Mouse (Mus musculus): ENCODE data around the gene Relt. TPM values are rescaled to one million over a fixed set of nuclear protein-coding genes. Genes with fewer than 3 reads are reported as not detected.

Relt gene
- 2.7 and 3.5 TPM in 2 replicates for polyA plus RNA-seq (2015; fragmentation: Nextera tagmentation; extraction: Ambion mirVana)

- Histone ChIP-seq H3K9ac (replicated peaks) (peak within 1 kb of the TSS; percentile 79), H3K27ac (peak within 1 kb of the TSS; percentile 84), H3K4me3 (replicated peaks) (peak within 1 kb of the TSS; percentile 77), H3K36me3 (no peaks in the 10 kb centered on the region), H3K27me3 (no peaks in the 10 kb centered on the region), H3K4me1 (replicated peaks) (peaks cover 13% of the 10 kb centered on the region), H3K4me2 (replicated peaks) (peak within 1 kb of the TSS; percentile 96), H3K9me3 (no peaks in the 10 kb centered on the region)
- peak; percentile 90 for ATAC-seq
- under 1% methylated on average over 84 of the region's 91 CpGs for WGBS
These were observed at the start of gene Relt for GRCm38 (mm10) chr7:100862828-100863638. TSS of gene Relt (minus strand) at chr7:100863446.

DNA sequence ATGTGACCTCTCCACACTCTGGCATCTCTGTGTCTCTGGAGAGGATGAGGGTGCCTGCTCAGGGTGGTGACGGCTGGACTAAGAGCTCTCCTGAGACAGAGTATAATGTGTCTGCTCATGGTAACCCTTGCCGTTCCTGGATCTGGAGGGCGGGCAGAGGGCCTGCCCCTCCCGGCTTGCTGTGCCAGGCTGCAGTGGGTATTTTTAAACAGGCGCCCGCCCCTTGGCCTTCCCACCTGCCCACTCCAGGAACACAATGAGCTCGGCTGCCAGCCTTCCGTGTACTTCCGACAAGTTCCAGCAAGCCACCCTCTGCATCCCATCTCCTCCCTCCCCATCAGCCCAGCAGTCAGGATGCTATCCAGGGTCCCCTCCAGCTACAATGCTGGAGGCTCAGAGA, 48.5 kb upstream of the Relt start:
- peak overlapping the region; percentile 36; the same call in 1 of the 2 replicates for H3K9ac ChIP-seq (replicated peaks)
- H3K4me2 ChIP-seq (replicated peaks) = no peak overlapping the region
- no peaks in the 10 kb centered on the region for H3K9me3 ChIP-seq
- no peak overlapping the region for H3K4me3 ChIP-seq (replicated peaks)
- WGBS = 44% methylated on average over 9 of the region's 9 CpGs
- no peaks in the 10 kb centered on the region for H3K27me3 ChIP-seq
- H3K36me3 ChIP-seq = no peaks in the 10 kb centered on the region
- H3K27ac ChIP-seq = 0 out of 2 replicates have a peak overlapping the region, but pooled peaks have one; percentile 42
- peaks cover 24% of the 10 kb centered on the region for H3K4me1 ChIP-seq (replicated peaks)
- no peak for ATAC-seq

DNA sequence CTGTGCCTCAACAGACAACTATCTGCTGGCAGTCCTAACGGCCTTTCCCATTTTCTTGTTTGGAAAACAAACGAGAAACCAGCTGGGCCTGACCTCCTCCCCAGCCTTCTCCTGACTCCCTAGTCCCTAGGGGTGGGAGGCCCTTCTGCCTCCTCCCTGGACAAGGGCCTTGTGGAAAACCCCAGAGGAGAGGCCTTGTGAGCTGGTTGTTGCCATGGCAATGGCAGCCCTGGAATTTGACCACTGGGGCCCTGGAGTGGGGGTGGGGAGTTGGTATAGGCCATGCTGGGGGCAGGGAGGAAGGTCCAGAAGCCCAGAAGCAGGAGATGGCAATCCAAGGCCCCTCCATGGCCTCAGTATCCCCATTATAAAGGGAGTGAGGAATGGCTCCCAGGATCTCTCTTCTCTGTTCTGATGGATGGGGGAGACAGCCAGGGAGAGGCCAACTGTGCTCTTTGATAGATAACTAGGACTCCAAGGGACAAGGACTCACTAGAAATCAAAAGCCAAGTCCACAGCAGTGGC, 48.1 kb upstream of the Relt start:
- Histone ChIP-seq H3K9me3 (no peaks in the 10 kb centered on the region), H3K9ac (replicated peaks) (peak overlapping the region; percentile 36; the same call in 1 of the 2 replicates), H3K4me2 (replicated peaks) (no peak overlapping the region), H3K27ac (peak overlapping the region; percentile 42; the same call in 1 of the 2 replicates), H3K27me3 (no peaks in the 10 kb centered on the region), H3K36me3 (no peaks in the 10 kb centered on the region), H3K4me1 (replicated peaks) (peaks cover 24% of the 10 kb centered on the region), H3K4me3 (replicated peaks) (no peak overlapping the region)
- 8% methylated on average over 2 of the region's 2 CpGs for WGBS
- ATAC-seq = no peak

DNA sequence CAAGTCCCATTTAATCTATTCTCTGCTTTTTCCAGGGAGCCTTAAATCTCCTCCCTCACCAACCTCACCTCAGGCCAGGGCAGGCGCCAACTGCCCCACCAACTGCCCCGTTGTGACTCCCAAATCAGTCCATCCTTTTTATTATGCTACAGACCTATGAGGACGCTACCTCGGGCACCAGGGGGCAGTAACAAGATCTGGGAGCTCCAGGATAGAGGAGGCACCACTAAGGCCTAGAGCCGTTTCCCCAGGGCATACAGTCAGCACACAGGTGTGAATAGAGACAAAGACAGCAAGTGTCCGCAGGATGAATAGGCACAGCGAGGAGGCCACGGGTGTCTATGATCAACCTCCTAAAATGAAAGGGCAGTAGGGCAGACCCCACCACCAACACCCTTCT, 45.3 kb upstream of the Relt start:
- H3K9ac ChIP-seq (replicated peaks) = no peak overlapping the region
- peaks cover 24% of the 10 kb centered on the region for H3K4me1 ChIP-seq (replicated peaks)
- ATAC-seq = no peak
- 44% methylated on average over 8 of the region's 8 CpGs for WGBS
- H3K27ac ChIP-seq = no peak overlapping the region
- no peak overlapping the region for H3K4me3 ChIP-seq (replicated peaks)
- no peaks in the 10 kb centered on the region for H3K36me3 ChIP-seq
- no peak overlapping the region for H3K4me2 ChIP-seq (replicated peaks)
- H3K9me3 ChIP-seq = no peaks in the 10 kb centered on the region
- no peaks in the 10 kb centered on the region for H3K27me3 ChIP-seq

- Histone ChIP-seq H3K27ac (no peak overlapping the region), H3K27me3 (no peaks in the 10 kb centered on the region), H3K9me3 (no peaks in the 10 kb centered on the region), H3K36me3 (no peaks in the 10 kb centered on the region), H3K4me3 (replicated peaks) (no peak overlapping the region), H3K4me1 (replicated peaks) (peaks cover 24% of the 10 kb centered on the region), H3K9ac (replicated peaks) (no peak overlapping the region), H3K4me2 (replicated peaks) (no peak overlapping the region)
- no peak; the same call in 1 of the 2 replicates for ATAC-seq
- WGBS = 80% methylated on average over 8 of the region's 8 CpGs
These were observed 44.8 kb upstream of the Relt start for GRCm38 (mm10) chr7:100908061-100908460.

DNA sequence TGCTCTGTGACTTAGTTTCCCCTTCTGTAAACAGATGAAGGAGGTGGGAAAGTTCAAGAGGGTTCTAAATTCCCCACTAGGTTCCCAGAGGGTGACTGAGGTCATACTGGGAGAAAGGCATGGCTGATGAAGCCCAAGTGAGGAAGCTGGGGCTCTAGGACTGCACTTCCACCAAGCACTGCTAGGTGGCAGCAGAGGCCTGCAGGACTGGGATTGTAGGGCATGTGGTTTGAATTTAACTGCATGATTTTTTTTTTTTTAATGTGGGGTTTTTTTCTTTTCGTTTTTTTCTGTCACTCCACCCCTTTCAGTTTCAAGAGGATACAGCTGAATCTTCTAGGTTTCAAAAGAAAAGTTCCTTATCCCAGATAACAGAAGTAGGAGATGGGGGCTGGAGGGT, 44.0 kb upstream of the Relt start:
- no peak overlapping the region for H3K9ac ChIP-seq (replicated peaks)
- ATAC-seq = no peak
- H3K4me2 ChIP-seq (replicated peaks) = no peak overlapping the region
- H3K36me3 ChIP-seq = no peaks in the 10 kb centered on the region
- no peaks in the 10 kb centered on the region for H3K9me3 ChIP-seq
- no peak overlapping the region for H3K27ac ChIP-seq
- whole genome bisulfite sequencing = 0% methylated on average over 1 of the region's 1 CpGs
- peaks cover 24% of the 10 kb centered on the region for H3K4me1 ChIP-seq (replicated peaks)
- no peaks in the 10 kb centered on the region for H3K27me3 ChIP-seq
- H3K4me3 ChIP-seq (replicated peaks) = no peak overlapping the region

DNA sequence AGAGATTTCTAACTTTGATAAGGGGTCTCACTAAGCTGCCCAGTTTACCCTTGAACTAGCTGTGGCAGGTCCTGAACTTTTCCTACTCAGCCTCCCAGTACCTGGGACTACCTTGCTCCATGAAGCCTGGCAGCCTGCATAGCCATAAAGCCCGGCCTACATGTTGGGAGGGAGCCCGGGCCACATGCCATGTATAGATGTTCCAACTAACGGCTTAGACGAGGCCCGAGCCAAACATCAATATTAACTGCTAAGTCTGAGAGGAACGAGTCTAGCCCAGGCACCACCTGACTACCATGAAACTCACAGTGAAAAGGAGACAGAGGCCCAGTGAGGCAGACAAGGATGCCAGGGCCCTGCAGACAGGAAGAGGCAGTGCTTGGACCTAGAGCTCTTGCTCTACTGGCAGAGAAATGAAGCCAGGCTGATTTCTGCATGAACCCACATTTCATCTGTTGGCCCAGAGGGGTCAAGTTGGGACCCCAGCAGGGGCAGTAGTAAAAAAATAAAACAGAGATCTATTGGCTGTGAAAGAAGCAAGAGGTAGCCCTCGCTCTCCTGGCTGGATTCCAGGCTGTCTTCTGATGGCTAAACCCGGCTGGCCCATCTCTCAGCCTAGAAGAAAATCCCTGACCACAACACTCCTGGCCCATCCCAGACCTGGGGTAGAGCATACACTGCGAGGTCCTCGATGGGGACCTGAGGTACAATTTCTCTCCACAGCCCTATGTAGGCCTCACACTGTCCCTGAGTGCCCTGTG, 43.0 kb upstream of the Relt start:
- H3K27me3 ChIP-seq = no peaks in the 10 kb centered on the region

DNA sequence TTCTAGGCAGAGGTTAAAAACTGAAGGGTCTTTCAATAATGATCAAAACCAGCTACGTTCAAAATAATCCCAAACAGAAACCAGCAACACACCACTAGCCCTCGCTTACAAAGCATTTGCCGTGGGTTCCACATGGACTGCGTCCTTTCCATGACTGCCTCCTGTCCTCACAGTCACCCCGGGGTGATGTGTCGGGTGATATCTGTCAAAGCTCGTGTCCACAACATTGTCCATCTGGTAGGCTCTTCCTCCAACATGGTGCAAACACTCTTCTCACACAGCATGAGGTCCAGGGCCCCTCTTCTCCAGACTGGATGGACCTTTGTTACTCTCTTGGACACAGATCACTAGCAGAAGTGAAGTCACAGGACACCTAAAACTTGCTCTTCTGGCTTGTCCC, 41.8 kb upstream of the Relt start:
- WGBS = 95% methylated on average over 7 of the region's 7 CpGs
- Histone ChIP-seq H3K27ac (no peak overlapping the region), H3K9me3 (no peaks in the 10 kb centered on the region), H3K36me3 (no peaks in the 10 kb centered on the region), H3K4me3 (replicated peaks) (no peak overlapping the region), H3K4me2 (replicated peaks) (no peak overlapping the region), H3K9ac (replicated peaks) (no peak overlapping the region), H3K27me3 (no peaks in the 10 kb centered on the region), H3K4me1 (replicated peaks) (peaks cover 4% of the 10 kb centered on the region; the same call in 1 of the 2 replicates)
- ATAC-seq = no peak

More for the DNA sequence above, 43.0 kb upstream of the Relt start:
- no peak overlapping the region for H3K27ac ChIP-seq
- no peaks in the 10 kb centered on the region for H3K36me3 ChIP-seq
- WGBS = 92% methylated on average over 10 of the region's 10 CpGs
- peaks cover 14% of the 10 kb centered on the region for H3K4me1 ChIP-seq (replicated peaks)
- H3K9ac ChIP-seq (replicated peaks) = no peak overlapping the region
- no peak overlapping the region for H3K4me2 ChIP-seq (replicated peaks)
- no peak for ATAC-seq
- H3K4me3 ChIP-seq (replicated peaks) = no peak overlapping the region
- no peaks in the 10 kb centered on the region for H3K9me3 ChIP-seq

DNA sequence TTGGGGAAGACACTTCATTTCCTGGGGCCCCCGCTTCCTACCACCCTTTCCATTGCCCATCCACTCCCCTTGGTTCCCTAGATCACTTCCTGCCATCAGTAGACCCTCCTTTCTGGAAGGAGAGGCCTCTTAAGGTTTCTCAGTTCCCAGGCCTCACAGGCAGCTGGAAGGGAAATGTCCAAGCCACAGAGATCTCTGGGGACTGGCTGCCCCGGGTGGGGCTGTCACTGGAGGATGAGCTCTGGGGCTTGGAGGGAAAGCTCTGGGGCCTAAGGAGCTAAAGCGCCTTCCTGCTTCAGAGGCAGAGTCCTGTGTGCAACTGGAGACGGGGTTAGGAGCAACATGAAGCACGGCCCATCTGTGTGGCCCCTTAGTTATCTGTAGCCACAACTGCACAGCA, 41.4 kb upstream of the Relt start:
- no peak overlapping the region for H3K27ac ChIP-seq
- H3K9me3 ChIP-seq = no peaks in the 10 kb centered on the region
- peaks cover 4% of the 10 kb centered on the region; the same call in 1 of the 2 replicates for H3K4me1 ChIP-seq (replicated peaks)
- WGBS = 96% methylated on average over 5 of the region's 5 CpGs
- no peaks in the 10 kb centered on the region for H3K27me3 ChIP-seq
- no peak for ATAC-seq
- H3K36me3 ChIP-seq = no peaks in the 10 kb centered on the region
- H3K4me2 ChIP-seq (replicated peaks) = no peak overlapping the region
- no peak overlapping the region for H3K4me3 ChIP-seq (replicated peaks)
- H3K9ac ChIP-seq (replicated peaks) = no peak overlapping the region

DNA sequence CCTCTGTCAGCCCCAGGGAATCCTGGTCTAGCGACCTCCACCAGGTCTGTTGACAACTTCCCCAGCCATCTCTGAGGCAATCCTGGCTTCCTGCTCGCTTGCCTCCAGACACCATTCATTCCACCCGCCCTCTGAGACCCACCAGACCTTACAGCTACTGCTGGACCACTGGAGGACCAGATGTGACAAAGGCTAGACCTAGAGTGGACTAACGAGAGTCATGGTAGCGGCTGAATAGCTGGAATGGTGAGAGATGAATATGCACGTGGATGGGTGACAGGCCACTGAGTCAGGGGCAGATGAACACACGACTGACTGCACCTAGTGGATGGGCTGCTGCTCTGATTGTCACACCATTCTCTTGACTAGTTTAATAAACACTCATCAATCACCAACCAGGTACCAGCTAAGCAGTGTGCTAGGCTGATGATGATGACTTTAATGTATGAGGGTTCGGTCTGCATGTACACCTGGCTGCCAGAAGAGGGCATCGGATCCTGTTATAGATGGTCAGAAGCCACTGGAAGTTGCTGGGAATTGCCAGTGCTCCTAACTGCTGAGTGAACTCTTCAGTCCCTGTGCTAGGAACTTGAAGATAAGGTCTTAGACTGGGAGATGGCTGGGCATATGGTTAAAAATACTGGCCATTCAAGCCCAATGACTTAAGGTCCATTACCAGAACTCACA, 39.3 kb upstream of the Relt start:
- no peak for ATAC-seq
- Histone ChIP-seq H3K4me3 (replicated peaks) (no peak overlapping the region), H3K9ac (replicated peaks) (no peak overlapping the region), H3K27ac (no peak overlapping the region), H3K36me3 (no peaks in the 10 kb centered on the region), H3K27me3 (no peaks in the 10 kb centered on the region), H3K9me3 (no peaks in the 10 kb centered on the region), H3K4me2 (replicated peaks) (no peak overlapping the region), H3K4me1 (replicated peaks) (peaks cover 2% of the 10 kb centered on the region; the same call in 1 of the 2 replicates)
- WGBS = 88% methylated on average over 9 of the region's 9 CpGs

- Histone ChIP-seq H3K27ac (no peak overlapping the region), H3K27me3 (no peaks in the 10 kb centered on the region), H3K4me1 (replicated peaks) (peaks cover 25% of the 10 kb centered on the region), H3K36me3 (no peaks in the 10 kb centered on the region), H3K4me3 (replicated peaks) (no peak overlapping the region), H3K9ac (replicated peaks) (no peak overlapping the region), H3K4me2 (replicated peaks) (no peak overlapping the region), H3K9me3 (no peaks in the 10 kb centered on the region)
- no peak for ATAC-seq
- WGBS = 78% methylated on average over 5 of the region's 5 CpGs
These were observed 34.6 kb upstream of the Relt start for GRCm38 (mm10) chr7:100897828-100898227.

All from midbrain, embryonic 13.5 days (tissue).